ENCODE assay signal across 33 mouse cellular contexts in genomic region chr9:61393847-61394246, GRCm38 (mm10).
"Had no signal": no experiment of that assay in that cellular context is flagged by ENCODE, and none has a peak within 500 bp of the region (broad histone marks: within the 10 kb centered on the region; RNA-seq: fewer than 3 reads in every experiment).

No protein-coding gene starts in this region.

- H3K4me2 ChIP-seq: limb, embryonic 12.5 days; limb, embryonic 13.5 days; limb, embryonic 15.5 days; liver, embryonic 11.5 days; liver, embryonic 12.5 days; liver, embryonic 13.5 days; liver, embryonic 15.5 days; lung, embryonic 14.5 days; lung, embryonic 15.5 days; midbrain, embryonic 11.5 days; midbrain, embryonic 12.5 days; midbrain, embryonic 13.5 days; midbrain, embryonic 15.5 days; neural tube, embryonic 12.5 days; neural tube, embryonic 13.5 days had no signal

- DNase-seq: left cerebral cortex, postnatal 4 days; liver; liver, embryonic 13.5 days; liver, postnatal 0 days; lung, adult 18-20 months; lung, adult 2 months; lung, embryonic 14.5 days; lung, postnatal 10 days; lung, postnatal 14 days; lung, postnatal 36 days; lung, postnatal 4 days; midbrain, embryonic 14.5 days had no signal

- H3K27me3 ChIP-seq: limb, embryonic 12.5 days; limb, embryonic 13.5 days; limb, embryonic 15.5 days; liver, embryonic 12.5 days; liver, embryonic 13.5 days; liver, embryonic 15.5 days; lung, embryonic 15.5 days; midbrain, embryonic 15.5 days; neural tube, embryonic 12.5 days had no signal

- H3K9me3 ChIP-seq: limb, embryonic 10.5 days; limb, embryonic 12.5 days; limb, embryonic 13.5 days; limb, embryonic 15.5 days; liver, embryonic 12.5 days; liver, embryonic 13.5 days; liver, embryonic 15.5 days; lung, embryonic 15.5 days; megakaryocyte, embryonic 14.5 days; midbrain, embryonic 10.5 days; midbrain, embryonic 12.5 days; midbrain, embryonic 13.5 days; midbrain, embryonic 15.5 days; neural tube, embryonic 12.5 days; neural tube, embryonic 13.5 days had no signal

- H3K4me3 ChIP-seq: limb, embryonic 10.5 days; limb, embryonic 12.5 days; limb, embryonic 13.5 days; limb, embryonic 15.5 days; liver, embryonic 12.5 days; liver, embryonic 13.5 days; liver, embryonic 15.5 days; lung, embryonic 15.5 days; megakaryocyte, embryonic 14.5 days; midbrain, embryonic 10.5 days; midbrain, embryonic 12.5 days; midbrain, embryonic 13.5 days; midbrain, embryonic 15.5 days; myocyte; neural tube, embryonic 12.5 days; neural tube, embryonic 13.5 days had no signal

- H3K9ac ChIP-seq: limb, embryonic 12.5 days; limb, embryonic 13.5 days; limb, embryonic 15.5 days; liver, embryonic 12.5 days; liver, embryonic 13.5 days; liver, embryonic 14.5 days; liver, embryonic 15.5 days; liver, postnatal 0 days; lung, embryonic 14.5 days; lung, embryonic 15.5 days; midbrain, embryonic 12.5 days; midbrain, embryonic 13.5 days; midbrain, embryonic 15.5 days; neural tube, embryonic 12.5 days; neural tube, embryonic 13.5 days had no signal

- H3K27ac ChIP-seq: limb, embryonic 10.5 days; limb, embryonic 12.5 days; limb, embryonic 13.5 days; limb, embryonic 15.5 days; liver, embryonic 12.5 days; liver, embryonic 13.5 days; liver, embryonic 14.5 days; liver, embryonic 15.5 days; lung, embryonic 15.5 days; macrophage; midbrain, embryonic 10.5 days; midbrain, embryonic 12.5 days; midbrain, embryonic 13.5 days; midbrain, embryonic 15.5 days; neural tube, embryonic 12.5 days; neural tube, embryonic 13.5 days had no signal

- ATAC-seq: liver, embryonic 12.5 days; liver, postnatal 0 days; lung, postnatal 0 days; midbrain, embryonic 13.5 days; midbrain, embryonic 15.5 days; midbrain, embryonic 16.5 days had no signal
